Mouse (Mus musculus): ENCODE data around the gene Mdm2.
"Not testable (repeated sequence)": the region's sequence is repeated elsewhere in the genome, so short reads cannot be mapped to it uniquely, and the experiment has no call there.

Gene Mdm2

GRCm38 (mm10) chr10:117748276-117749049 is 37.9 kb upstream of the Mdm2 start:
- no peak for DNase-seq (ENCODE audit: low spot score)

- DNase-seq (ENCODE audit: low spot score), result no peak
These were observed 37.2 kb upstream of the Mdm2 start for GRCm38 (mm10) chr10:117747711-117748110.

- peak; percentile 95 for DNase-seq (ENCODE audit: low spot score)
These were observed 35.8 kb upstream of the Mdm2 start, which contains the start of gene Slc35e3 for GRCm38 (mm10) chr10:117746297-117746883. TSS of gene Slc35e3 (minus strand) at chr10:117746365.

- peak; percentile 13 for DNase-seq (ENCODE audit: low spot score)
These were observed 35.2 kb upstream of the Mdm2 start for GRCm38 (mm10) chr10:117745570-117746296.

GRCm38 (mm10) chr10:117743917-117744316 is 33.4 kb upstream of the Mdm2 start:
- DNase-seq (ENCODE audit: low spot score), result no peak

- no peak for DNase-seq (ENCODE audit: low spot score)
These were observed 32.6 kb upstream of the Mdm2 start for GRCm38 (mm10) chr10:117743182-117743581.

GRCm38 (mm10) chr10:117742618-117743017 is 32.1 kb upstream of the Mdm2 start:
- DNase-seq (ENCODE audit: low spot score), result no peak

- no peak for DNase-seq (ENCODE audit: low spot score)
These were observed 31.3 kb upstream of the Mdm2 start for GRCm38 (mm10) chr10:117741698-117742475.

GRCm38 (mm10) chr10:117740921-117741320 is 30.4 kb upstream of the Mdm2 start:
- no peak for DNase-seq (ENCODE audit: low spot score)

GRCm38 (mm10) chr10:117740171-117740570 is 29.6 kb upstream of the Mdm2 start:
- no peak for DNase-seq (ENCODE audit: low spot score)

GRCm38 (mm10) chr10:117739648-117739948 is 29.0 kb upstream of the Mdm2 start:
- no peak for DNase-seq (ENCODE audit: low spot score)

- DNase-seq (ENCODE audit: low spot score), result no peak
These were observed 28.5 kb upstream of the Mdm2 start for GRCm38 (mm10) chr10:117738928-117739647.

GRCm38 (mm10) chr10:117738140-117738921 is 27.8 kb upstream of the Mdm2 start:
- no peak for DNase-seq (ENCODE audit: low spot score)

- DNase-seq (ENCODE audit: low spot score), result not testable (repeated sequence)
These were observed 26.9 kb upstream of the Mdm2 start for GRCm38 (mm10) chr10:117737498-117737897.

GRCm38 (mm10) chr10:117737075-117737474 is 26.5 kb upstream of the Mdm2 start:
- no peak for DNase-seq (ENCODE audit: low spot score)

- no peak for DNase-seq (ENCODE audit: low spot score)
These were observed 26.0 kb upstream of the Mdm2 start for GRCm38 (mm10) chr10:117736573-117736972.

GRCm38 (mm10) chr10:117735396-117735795 is 24.8 kb upstream of the Mdm2 start:
- not testable (repeated sequence) for DNase-seq (ENCODE audit: low spot score)

- not testable (repeated sequence) for DNase-seq (ENCODE audit: low spot score)
These were observed 23.7 kb upstream of the Mdm2 start for GRCm38 (mm10) chr10:117734104-117734852.

GRCm38 (mm10) chr10:117733626-117734025 is 23.1 kb upstream of the Mdm2 start:
- not testable (repeated sequence) for DNase-seq (ENCODE audit: low spot score)
